Mouse (Mus musculus) lung, adult 2 months (tissue): ENCODE data around the gene Maml1. TPM values are rescaled to one million over a fixed set of nuclear protein-coding genes. Genes with fewer than 3 reads are reported as not detected.
A peak's percentile ranks its signal among the peaks of the same experiment; 100 is the strongest.

ENCODE experiments used
- DNase-seq: peaks from one replicate; pipeline ENCODE4 v3.0.0; 2022
- H3K4me1 ChIP-seq: fragments of 200-500 bp; 2 replicates; pipeline ENCODE4 v1.6.1; 2011; ENCODE audit warnings: low read length; ENCODE audit not compliant: control insufficient read depth, insufficient read depth
- H3K4me3 ChIP-seq: fragments of 200-500 bp; replicated peaks from 2 replicates; pipeline ENCODE3; 2011; ENCODE audit warnings: low read depth, mild to moderate bottlenecking, control low read depth, low read length; ENCODE audit errors: extremely low read depth
- CTCF ChIP-seq: fragments of 200-500 bp; IDR thresholded peaks from 2 replicates; pipeline ENCODE4 v1.5.1; 2011; ENCODE audit warnings: mild to moderate bottlenecking, low read length, control low read depth; ENCODE audit not compliant: insufficient read depth
- POLR2A ChIP-seq: fragments of 200-500 bp; IDR thresholded peaks from 2 replicates; pipeline ENCODE4 v1.6.1; 2011; ENCODE audit warnings: low read depth, mild to moderate bottlenecking, control low read depth, low read length, borderline replicate concordance; ENCODE audit errors: extremely low read depth
- WGBS: fragments of 180-500 bp; shearing (Covaris S2); methylation state at CpG from one replicate; pipeline ENCODE4 v1.1.7; 2018; 5-methylcytosine and 5-hydroxymethylcytosine counted together
- polyA plus RNA-seq: library from polyadenylated mRNA; depleted of rRNA; stranded (reverse); fragments of >200 nt; gene quantifications from 2 replicates; pipeline ENCODE4 v1.2.3, GENCODE M21; 2012; rRNA removed

Gene Maml1
- polyA plus RNA-seq, 1 experiment = 19.5 TPM

GRCm38 (mm10) chr11:50214631-50215030 is 77.5 kb downstream of the Maml1 start:
- no peak for DNase-seq
- TF ChIP-seq POLR2A = no peak
- TF ChIP-seq CTCF = no peak
- Histone ChIP-seq H3K4me3 (no peak overlapping the region), H3K4me1 (peaks cover 20% of the 10 kb centered on the region)
- WGBS = 90% methylated on average over 6 of the region's 6 CpGs

GRCm38 (mm10) chr11:50212848-50213758 is 79.0 kb downstream of the Maml1 start:
- 21% methylated on average over 11 of the region's 11 CpGs for WGBS
- Histone ChIP-seq H3K4me3 (peak overlapping the region; percentile 47), H3K4me1 (peaks cover 26% of the 10 kb centered on the region)
- peak; percentile 83 for DNase-seq
- TF ChIP-seq POLR2A (peak; percentile 59; the same call in 1 of the 2 replicates), CTCF (no peak)

GRCm38 (mm10) chr11:50212060-50212739 is 79.9 kb downstream of the Maml1 start:
- no peak for TF ChIP-seq CTCF
- TF ChIP-seq POLR2A = no peak
- H3K4me3 ChIP-seq = no peak overlapping the region
- H3K4me1 ChIP-seq = peaks cover 29% of the 10 kb centered on the region
- 53% methylated on average over 3 of the region's 3 CpGs for WGBS
- DNase-seq = no peak

GRCm38 (mm10) chr11:50211322-50212059 is 80.6 kb downstream of the Maml1 start:
- H3K4me1 ChIP-seq = peaks cover 29% of the 10 kb centered on the region
- DNase-seq = no peak
- WGBS = 79% methylated on average over 3 of the region's 3 CpGs
- H3K4me3 ChIP-seq = peak overlapping the region; percentile 68
- TF ChIP-seq CTCF = no peak
- TF ChIP-seq POLR2A = no peak

GRCm38 (mm10) chr11:50210505-50211151 is 81.5 kb downstream of the Maml1 start, which contains the start of the genes Sqstm1 and Mgat4b:
Gene Sqstm1, minus strand, starts transcription at chr11:50210827.
Gene Mgat4b, plus strand, starts transcription at chr11:50210890.
- peak; percentile 91 for DNase-seq
- peak within 1 kb of the TSS; percentile 68 for H3K4me3 ChIP-seq
- peaks cover 29% of the 10 kb centered on the region for H3K4me1 ChIP-seq
- TF ChIP-seq CTCF (no peak), POLR2A (peak; percentile 99)
- WGBS = under 1% methylated on average over 48 of the region's 48 CpGs

- H3K4me1 ChIP-seq = peaks cover 29% of the 10 kb centered on the region
- WGBS = under 1% methylated on average over 24 of the region's 24 CpGs
- TF ChIP-seq CTCF (no peak), POLR2A (peak; percentile 74; the same call in 1 of the 2 replicates)
- peak overlapping the region; percentile 68 for H3K4me3 ChIP-seq
- peak; percentile 80 for DNase-seq
These were observed 82.0 kb downstream of the Maml1 start for GRCm38 (mm10) chr11:50210101-50210504.

- Histone ChIP-seq H3K4me1 (peaks cover 27% of the 10 kb centered on the region), H3K4me3 (no peak overlapping the region)
- TF ChIP-seq POLR2A (no peak), CTCF (no peak)
- 89% methylated on average over 5 of the region's 5 CpGs for WGBS
- DNase-seq = no peak
These were observed 84.1 kb downstream of the Maml1 start for GRCm38 (mm10) chr11:50208039-50208438.

GRCm38 (mm10) chr11:50207344-50207743 is 84.8 kb downstream of the Maml1 start:
- WGBS = 89% methylated on average over 14 of the region's 14 CpGs
- DNase-seq = no peak
- peaks cover 20% of the 10 kb centered on the region for H3K4me1 ChIP-seq
- TF ChIP-seq POLR2A (no peak), CTCF (no peak)
- H3K4me3 ChIP-seq = no peak overlapping the region

- TF ChIP-seq POLR2A (no peak), CTCF (no peak)
- no peak for DNase-seq
- 51% methylated on average over 2 of the region's 2 CpGs for WGBS
- Histone ChIP-seq H3K4me3 (no peak overlapping the region), H3K4me1 (peaks cover 12% of the 10 kb centered on the region)
These were observed 86.1 kb downstream of the Maml1 start for GRCm38 (mm10) chr11:50206037-50206436.

Other genes starting within 250 kb of the Maml1 start
- 66.1 and 68.4 TPM in 2 replicates for gene Tbc1d9b, start 160.9 kb downstream of the Maml1 start, polyA plus RNA-seq
- gene Mrnip, start 117.9 kb downstream of the Maml1 start, polyA plus RNA-seq = 2.7 and 4.5 TPM in 2 replicates
- gene Sqstm1, start 81.5 kb downstream of the Maml1 start, polyA plus RNA-seq = 249 and 251 TPM in 2 replicates
- 77.4 and 91.7 TPM in 2 replicates for gene Mgat4b, start 81.4 kb downstream of the Maml1 start, polyA plus RNA-seq
- 106 and 119 TPM in 2 replicates for gene Ltc4s, start 53.7 kb downstream of the Maml1 start, polyA plus RNA-seq
- gene Canx, start 33.4 kb upstream of the Maml1 start, polyA plus RNA-seq = 38.3 and 62.3 TPM in 2 replicates
- gene Cby3, start 62.2 kb upstream of the Maml1 start, polyA plus RNA-seq = 0.24 and 0.25 TPM in 2 replicates
- 53.9 and 94.9 TPM in 2 replicates for gene Hnrnph1, start 84.7 kb upstream of the Maml1 start, polyA plus RNA-seq
- 20.0 and 22.1 TPM in 2 replicates for gene Rufy1, start 138.8 kb upstream of the Maml1 start, polyA plus RNA-seq